Mouse (Mus musculus): ENCODE data around the gene Abhd15.

GRCm38 (mm10) chr11:77490451-77490850, 24.5 kb upstream of the Abhd15 start:
- no peak for TF ChIP-seq CEBPB (IDR thresholded peaks at IDR 0.05; ENCODE audit: low read depth)
- TF ChIP-seq CTCF (IDR thresholded peaks at IDR 0.05; ENCODE audit: control insufficient read depth, insufficient read depth, insufficient read length) = no peak
- TF ChIP-seq USF1 (IDR thresholded peaks at IDR 0.05; ENCODE audit: low read depth) = no peak
- no peak for TF ChIP-seq MYOG (IDR thresholded peaks at IDR 0.05; ENCODE audit: control insufficient read depth, extremely low read depth, insufficient read length)

Data from C2C12 (cell line).